Mouse (Mus musculus) limb, embryonic 11.5 days (tissue): ENCODE measurements at regions not wholly inside any gene's neighbourhood (a gene's known extent, or its start where the extent isn't known, plus 50 kb on each side); places are given as distances from the start of the nearest gene placed in this dataset.

Source experiments
- ATAC-seq: fragments of 200-750 bp; cut with Nextera tagmentation; 2 replicates; pipeline ENCODE4 v1.8.0; 2017; ENCODE audit warnings: low read depth; ENCODE audit not compliant: insufficient number of reproducible peaks, low FRiP score, low TSS enrichment
- DNase-seq: peaks from one replicate; pipeline ENCODE4 v3.0.0-alpha.2; 2015; ENCODE audit warnings: low spot score
- H3K27ac ChIP-seq: fragments of 300-500 bp; sonication (generic); replicated peaks from 2 replicates; pipeline ENCODE4 v1.5.1; 2014; ENCODE audit warnings: low read depth, mild to moderate bottlenecking, low read length
- H3K27me3 ChIP-seq: fragments of 300-500 bp; sonication (generic); 2 replicates; pipeline ENCODE4 v1.6.1; 2014; ENCODE audit warnings: mild to moderate bottlenecking, low read length, mixed read lengths; ENCODE audit not compliant: control insufficient read depth, insufficient read depth
- H3K36me3 ChIP-seq: fragments of 300-500 bp; sonication (generic); 2 replicates; pipeline ENCODE4 v1.6.1; 2014; ENCODE audit warnings: mild to moderate bottlenecking, low read length, moderate library complexity, mixed read lengths; ENCODE audit not compliant: control insufficient read depth, insufficient read depth
- H3K4me1 ChIP-seq: fragments of 300-500 bp; sonication (generic); 2 replicates; pipeline ENCODE4 v1.6.1; 2014; ENCODE audit warnings: low read length, mixed read lengths; ENCODE audit not compliant: control insufficient read depth, insufficient read depth
- H3K4me2 ChIP-seq: fragments of 300-500 bp; sonication (generic); 2 replicates; pipeline ENCODE4 v1.6.1; 2014; ENCODE audit warnings: low read depth, mild to moderate bottlenecking, moderate library complexity; ENCODE audit not compliant: severe bottlenecking
- H3K4me3 ChIP-seq: fragments of 300-500 bp; sonication (generic); 2 replicates; pipeline ENCODE4 v1.5.1; 2014; ENCODE audit warnings: low read depth, low read length
- H3K9ac ChIP-seq: fragments of 300-500 bp; sonication (generic); 2 replicates; pipeline ENCODE4 v1.6.1; 2014; ENCODE audit warnings: mild to moderate bottlenecking, low read length
- H3K9me3 ChIP-seq: fragments of 300-500 bp; sonication (generic); 2 replicates; pipeline ENCODE4 v1.6.1; 2016; ENCODE audit warnings: low read length; ENCODE audit not compliant: control insufficient read depth
- WGBS: fragments of 180-500 bp; shearing (Covaris S2); extraction: QIAGEN DNeasy Blood & Tissue Kit; methylation state at CpG from one replicate; pipeline ENCODE4 v1.1.7; 2014; 5-methylcytosine and 5-hydroxymethylcytosine counted together

DNA sequence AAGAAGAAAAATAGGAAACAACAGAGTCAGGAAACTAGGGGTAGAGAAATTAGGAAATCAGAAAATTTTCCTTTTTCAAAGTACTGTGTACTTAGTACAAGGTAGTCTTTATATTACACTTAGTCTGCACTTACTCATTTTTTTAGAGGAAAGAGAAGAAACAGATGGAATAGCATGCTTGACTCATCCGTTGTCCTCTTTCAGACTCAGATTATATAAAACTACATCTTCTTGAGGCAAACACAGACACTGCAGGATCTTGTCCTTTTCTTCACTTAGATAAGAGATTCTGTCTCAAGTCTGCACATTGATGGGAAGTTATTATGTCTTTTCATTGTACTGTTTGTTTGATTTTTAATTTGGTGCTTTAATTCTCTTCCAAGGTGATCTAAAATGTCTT lies 2198.5 kb upstream of the Pcdh17 start:
- ATAC-seq (no peak), DNase-seq (no peak)
- Histone ChIP-seq H3K9ac (no peak overlapping the region), H3K4me2 (no peak overlapping the region), H3K9me3 (no peaks in the 10 kb centered on the region), H3K27ac (no peak overlapping the region), H3K27me3 (no peaks in the 10 kb centered on the region), H3K4me1 (no peaks in the 10 kb centered on the region), H3K36me3 (no peaks in the 10 kb centered on the region), H3K4me3 (no peak overlapping the region)
- WGBS, result 83% methylated on average over 1 of the region's 1 CpGs
